Mouse (Mus musculus) G1E (cell line): ENCODE data around the gene Stpg3.

Source experiments
- CTCF ChIP-seq: IDR thresholded peaks from 2 replicates; pipeline ENCODE4 v1.5.1; 2012; ENCODE audit warnings: low read depth, low read length, inconsistent platforms, mixed read lengths
- GATA1 ChIP-seq: IDR thresholded peaks from 2 replicates; pipeline ENCODE4 v1.6.1; 2012; ENCODE audit warnings: borderline replicate concordance, low read length, inconsistent platforms, mixed read lengths
- POLR2AphosphoS5 ChIP-seq: IDR thresholded peaks from 2 replicates; pipeline ENCODE4 v1.6.1; 2012; ENCODE audit warnings: low read depth, low read length, inconsistent platforms; ENCODE audit not compliant: insufficient replicate concordance

DNA sequence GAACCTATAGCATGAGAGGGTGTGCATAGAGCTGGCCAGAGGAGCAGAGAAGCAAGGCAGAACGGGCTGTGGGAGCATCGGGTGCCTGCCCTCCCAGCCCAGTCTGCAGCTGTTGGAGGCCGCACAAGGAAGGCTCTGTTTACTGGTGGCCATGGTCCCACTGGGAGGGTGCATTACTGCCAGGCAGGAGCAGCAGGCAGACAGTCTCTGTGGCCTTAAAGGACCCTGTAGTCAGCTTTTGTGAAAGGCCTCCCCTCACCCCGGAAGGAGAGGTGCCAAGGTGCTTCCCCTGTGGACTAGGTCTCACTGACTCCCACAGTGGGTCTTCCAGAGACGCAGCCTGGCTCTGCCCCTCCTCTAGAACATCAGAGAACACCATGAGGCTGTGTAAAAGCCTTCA is 12.4 kb upstream of the Stpg3 start:
- TF ChIP-seq POLR2AphosphoS5, result no peak
- TF ChIP-seq CTCF, result no peak
- no peak for TF ChIP-seq GATA1
